ENCODE assay signal across 9 mouse cellular contexts in genomic region chr8:47689704-47690326, GRCm38 (mm10). TPM values are rescaled to one million over a fixed set of nuclear protein-coding genes. Genes with fewer than 3 reads are reported as not detected.
DNase-seq lines count a peak whose midpoint lies in the region; ATAC-seq and TF ChIP-seq lines count a peak whose summit lies in the region.
"Had no signal": no experiment of that assay in that cellular context is flagged by ENCODE, and none has a peak within 500 bp of the region (broad histone marks: within the 10 kb centered on the region; RNA-seq: fewer than 3 reads in every experiment).

No protein-coding gene starts in this region.

- no peak overlapping the region for H3K4me2 ChIP-seq in forebrain, embryonic 13.5 days
- no peak overlapping the region for H3K4me2 ChIP-seq in kidney, postnatal 0 days (ENCODE audit: low read length)

- no peak overlapping the region for H3K27ac ChIP-seq in forebrain, embryonic 10.5 days
- H3K27ac ChIP-seq in forebrain, embryonic 13.5 days: no peak overlapping the region
- no peak overlapping the region for H3K27ac ChIP-seq in kidney, postnatal 0 days
- no peak overlapping the region for H3K27ac ChIP-seq in small intestine, adult 2 months (ENCODE audit: insufficient read depth, low read depth, low read length)
- H3K27ac ChIP-seq: hindbrain, embryonic 15.5 days had no signal

- no peak for TF ChIP-seq POLR2A in small intestine, adult 2 months (IDR thresholded peaks at IDR 0.05; ENCODE audit: low read depth, low read length)

- 0 out of 2 replicates have a peak, but pooled peaks cover under 1% of the 10 kb centered on the region for H3K36me3 ChIP-seq in forebrain, embryonic 10.5 days (replicated peaks)
- no peaks in the 10 kb centered on the region for H3K36me3 ChIP-seq in forebrain, embryonic 13.5 days (ENCODE audit: poor library complexity, severe bottlenecking)
- H3K36me3 ChIP-seq in kidney, postnatal 0 days (ENCODE audit: insufficient read depth, low read length): no peaks in the 10 kb centered on the region
- no peaks in the 10 kb centered on the region for H3K36me3 ChIP-seq in small intestine, adult 2 months (ENCODE audit: control insufficient read depth, insufficient read depth, low read length)
- H3K36me3 ChIP-seq: hindbrain, embryonic 15.5 days had no signal

- ATAC-seq in forebrain, embryonic 13.5 days: no peak
- no peak for ATAC-seq in kidney, postnatal 0 days (replicated peaks; ENCODE audit: low FRiP score, low read depth)

- peak; percentile 51 for TF ChIP-seq CTCF in kidney, postnatal 0 days (IDR thresholded peaks at IDR 0.05; ENCODE audit: low read depth)
- peak; percentile 26; the same call in 1 of the 2 replicates for TF ChIP-seq CTCF in small intestine, adult 2 months (IDR thresholded peaks at IDR 0.05; ENCODE audit: extremely low read depth, insufficient read length, insufficient replicate concordance, low read depth, low read length)

- no peak overlapping the region for H3K9ac ChIP-seq in forebrain, embryonic 13.5 days
- no peak overlapping the region for H3K9ac ChIP-seq in kidney, postnatal 0 days (ENCODE audit: low read depth, low read length)
- H3K9ac ChIP-seq: hindbrain, embryonic 15.5 days had no signal

- peaks cover 6% of the 10 kb centered on the region; the same call in 1 of the 2 replicates for H3K9me3 ChIP-seq in forebrain, embryonic 10.5 days
- no peaks in the 10 kb centered on the region for H3K9me3 ChIP-seq in forebrain, embryonic 13.5 days (replicated peaks)
- H3K9me3 ChIP-seq in kidney, postnatal 0 days (replicated peaks; ENCODE audit: low read length): no peaks in the 10 kb centered on the region

- peaks cover 11% of the 10 kb centered on the region for H3K27me3 ChIP-seq in forebrain, embryonic 10.5 days (ENCODE audit: poor library complexity, severe bottlenecking)
- no peaks in the 10 kb centered on the region for H3K27me3 ChIP-seq in forebrain, embryonic 13.5 days
- no peaks in the 10 kb centered on the region for H3K27me3 ChIP-seq in kidney, postnatal 0 days (ENCODE audit: insufficient read depth, low read length)
- H3K27me3 ChIP-seq in small intestine, adult 2 months (ENCODE audit: control insufficient read depth, insufficient read depth, low read length): no peaks in the 10 kb centered on the region

- H3K4me1 ChIP-seq in forebrain, embryonic 10.5 days: peaks cover 17% of the 10 kb centered on the region
- peaks cover 7% of the 10 kb centered on the region; the same call in 1 of the 2 replicates for H3K4me1 ChIP-seq in forebrain, embryonic 13.5 days
- no peaks in the 10 kb centered on the region for H3K4me1 ChIP-seq in kidney, postnatal 0 days (replicated peaks; ENCODE audit: insufficient read depth, low read length)
- no peaks in the 10 kb centered on the region for H3K4me1 ChIP-seq in small intestine, adult 2 months (ENCODE audit: control insufficient read depth, insufficient read depth, insufficient read length, low read length)

- 54% methylated on average over 12 of the region's 12 CpGs for WGBS in forebrain, embryonic 10.5 days
- WGBS in forebrain, embryonic 13.5 days: 52% methylated on average over 12 of the region's 12 CpGs
- WGBS in kidney, postnatal 0 days: 73% methylated on average over 12 of the region's 12 CpGs
- WGBS in small intestine, adult 2 months: 65% methylated on average over 12 of the region's 12 CpGs

- DNase-seq in forebrain, embryonic 10.5 days (ENCODE audit: extremely low spot score, low spot score): peak; percentile 19
- peak; percentile 45 for DNase-seq in retina, embryonic 14.5 days (ENCODE audit: low spot score)
- no peak for DNase-seq in retina, postnatal 1 day
- peak; percentile 29 for DNase-seq in kidney, postnatal 0 days (ENCODE audit: low spot score)
- DNase-seq in adrenal gland, adult 2 months: no peak
- DNase-seq in ovary, adult 18-20 months (ENCODE audit: low spot score): no peak

- no peak overlapping the region for H3K4me3 ChIP-seq in forebrain, embryonic 10.5 days
- no peak overlapping the region for H3K4me3 ChIP-seq in forebrain, embryonic 13.5 days
- H3K4me3 ChIP-seq in kidney, postnatal 0 days (replicated peaks; ENCODE audit: low read depth, low read length): no peak overlapping the region
- H3K4me3 ChIP-seq in small intestine, adult 2 months (ENCODE audit: low read depth, low read length): no peak overlapping the region

RNA-seq across cellular contexts. Expression of gene Ing2, which starts 14.5 kb away (rescaled TPM):
- 10.9 and 13.5 TPM in 2 replicates for polyA plus RNA-seq in forebrain, embryonic 10.5 days (2016; fragmentation: Nextera tagmentation; extraction: Ambion mirVana)
- polyA plus RNA-seq in forebrain, embryonic 13.5 days (2015; fragmentation: Nextera tagmentation; extraction: Ambion mirVana): 6.5 and 7.5 TPM in 2 replicates
- 15.8 and 19.8 TPM in 2 replicates for polyA plus RNA-seq in kidney, postnatal 0 days (2015; fragmentation: Nextera tagmentation; extraction: Ambion mirVana)
- polyA plus RNA-seq in small intestine, adult 2 months (2012; rRNA removed): 0.67 and 1.6 TPM in 2 replicates
- 10 to 100 TPM; 20.0 to 24.9 TPM for total RNA-seq in adrenal gland, adult 2 months (2021)
- polyA plus RNA-seq in adrenal gland, adult 2 months (2012; rRNA removed): 1.7 and 1.9 TPM in 2 replicates

RNA-seq across cellular contexts. Expression of gene Cdkn2aip, which starts 23.9 kb away (rescaled TPM):
- polyA plus RNA-seq in forebrain, embryonic 10.5 days (2016; fragmentation: Nextera tagmentation; extraction: Ambion mirVana): 34.8 and 37.3 TPM in 2 replicates
- 47.3 and 47.9 TPM in 2 replicates for polyA plus RNA-seq in forebrain, embryonic 13.5 days (2015; fragmentation: Nextera tagmentation; extraction: Ambion mirVana)
- 23.6 and 27.5 TPM in 2 replicates for polyA plus RNA-seq in kidney, postnatal 0 days (2015; fragmentation: Nextera tagmentation; extraction: Ambion mirVana)
- polyA plus RNA-seq in small intestine, adult 2 months (2012; rRNA removed): 8.8 and 18.5 TPM in 2 replicates
- total RNA-seq in adrenal gland, adult 2 months (2021): 10 to 100 TPM; 11.0 to 12.9 TPM
- 26.0 and 38.1 TPM in 2 replicates for polyA plus RNA-seq in adrenal gland, adult 2 months (2012; rRNA removed)

Comparison
In these comparisons a context has a peak if more than half of its experiments do, and no peak if none do; other contexts are left out.
1. DNase-seq: peak in forebrain, embryonic 10.5 days (single experiment), retina, embryonic 14.5 days (single experiment) and kidney, postnatal 0 days (single experiment); none in retina, postnatal 1 day (single experiment), adrenal gland, adult 2 months (single experiment) and ovary, adult 18-20 months (single experiment).